Mouse (Mus musculus): Measurements from ENCODE around the gene Olfr398.

The Olfr398 gene

GRCm38 (mm10) chr11:73990307-73990706 is at the start of gene Olfr398:
TSS of gene Olfr398 (minus strand) at chr11:73990407.
- DNase-seq = no peak

- no peak for DNase-seq
These were observed 2.9 kb upstream of the Olfr398 start for GRCm38 (mm10) chr11:73993115-73993514.

GRCm38 (mm10) chr11:73960517-73960916 is 29.7 kb downstream of the Olfr398 start, which contains the start of gene Olfr397:
TSS of gene Olfr397 (plus strand) at chr11:73960817.
- no peak for DNase-seq

GRCm38 (mm10) chr11:73936377-73936776 is 53.8 kb downstream of the Olfr398 start, which contains the start of gene Olfr23:
TSS of gene Olfr23 (plus strand) at chr11:73936677.
- DNase-seq = no peak
